Mouse (Mus musculus) small intestine, adult 2 months (tissue): ENCODE results near the gene Kndc1.

ENCODE experiments used
- CTCF ChIP-seq: fragments of 200-500 bp; IDR thresholded peaks from 2 replicates; pipeline ENCODE4 v1.5.1; 2012; ENCODE audit warnings: low read depth, mild to moderate bottlenecking, control low read depth, inconsistent platforms, low read length, moderate library complexity, mixed read lengths; ENCODE audit not compliant: insufficient replicate concordance, insufficient read length; ENCODE audit errors: extremely low read depth
- POLR2A ChIP-seq: fragments of 200-500 bp; IDR thresholded peaks from 2 replicates; pipeline ENCODE4 v1.6.1; 2012; ENCODE audit warnings: low read depth, mild to moderate bottlenecking, control low read depth, inconsistent platforms, low read length, moderate library complexity

DNA sequence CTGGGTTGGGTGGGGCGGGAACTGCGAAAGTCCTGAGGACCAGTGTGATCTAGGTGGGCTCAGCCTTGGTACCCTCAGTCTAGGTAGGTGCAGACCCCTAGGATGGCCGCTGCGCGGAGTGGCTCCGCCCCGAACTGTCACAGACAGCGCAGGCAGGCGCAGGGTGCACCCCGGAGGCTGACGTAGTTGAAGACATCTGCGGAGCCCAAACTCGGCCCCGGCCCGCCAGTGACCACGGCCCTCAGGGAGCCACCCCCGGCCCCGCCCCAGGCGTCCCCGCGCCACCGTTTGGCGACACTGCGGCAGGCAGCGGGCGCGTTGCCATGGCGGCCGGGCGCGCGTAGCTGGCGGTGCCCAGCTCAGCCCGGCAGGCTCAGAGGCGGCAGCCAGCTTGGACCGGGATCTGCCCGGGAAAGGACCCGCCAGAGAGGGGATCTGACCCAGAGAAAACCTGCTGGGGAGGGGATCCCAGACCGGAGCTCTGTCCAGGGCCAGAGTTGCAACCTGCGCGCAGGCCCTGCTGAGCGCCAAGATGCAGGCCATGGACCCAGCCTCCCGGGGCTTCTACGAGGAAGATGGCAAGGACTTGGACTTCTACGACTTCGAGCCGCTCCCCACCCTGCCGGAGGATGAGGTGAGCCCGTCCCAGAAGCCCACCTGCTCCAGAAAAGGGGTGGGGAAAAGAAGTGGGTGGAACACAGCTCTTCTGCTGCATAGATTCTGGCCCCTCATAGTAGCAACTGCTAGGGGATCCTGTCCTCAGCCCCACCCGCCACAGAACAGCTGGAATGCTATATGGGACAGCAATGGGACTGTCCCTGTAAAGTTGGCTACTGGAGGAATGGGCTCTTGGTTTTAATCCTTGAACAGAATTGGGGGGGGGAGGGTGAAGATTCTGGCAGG, at the start of gene Kndc1:
- no peak for TF ChIP-seq CTCF
- TF ChIP-seq POLR2A, result no peak
